Mouse (Mus musculus) hematopoietic multipotent progenitor cell, adult 10-12 weeks (in vitro differentiated cells): ENCODE results near the gene Alad. TPM values are rescaled to one million over a fixed set of nuclear protein-coding genes. Genes with fewer than 3 reads are reported as not detected.

Experiments
- polyA plus RNA-seq: library from polyadenylated mRNA; stranded (reverse); fragments of >175 nt; gene quantifications from 2 replicates; pipeline ENCODE4 v1.2.3, GENCODE M21; 2012; ENCODE audit warnings: low replicate concordance

Alad gene
- 80.4 and 309 TPM in 2 replicates for polyA plus RNA-seq

GRCm38 (mm10) chr4:62519849-62520233 lies at the start of gene Alad:
Alad (minus strand) TSS chr4:62519918.

GRCm38 (mm10) chr4:62559797-62560329 lies 40.1 kb upstream of the Alad start, which contains the start of gene Rgs3:
Rgs3 (plus strand) TSS chr4:62559847.

GRCm38 (mm10) chr4:62524651-62525488 lies 5.2 kb upstream of the Alad start, which contains the start of the genes Pole3 and 4933430I17Rik:
Pole3 (minus strand) TSS chr4:62525068.
4933430I17Rik (plus strand) TSS chr4:62525369.

GRCm38 (mm10) chr4:62503374-62503970 lies 16.2 kb downstream of the Alad start, which contains the start of gene Hdhd3:
Hdhd3 (minus strand) TSS chr4:62503467.

GRCm38 (mm10) chr4:62479937-62480708 lies 39.6 kb downstream of the Alad start, which contains the start of gene Bspry:
Bspry (plus strand) TSS chr4:62480053.

GRCm38 (mm10) chr4:62470598-62471051 lies 49.1 kb downstream of the Alad start, which contains the start of gene Wdr31:
Wdr31 (minus strand) TSS chr4:62470896.

Other genes with a start within 250 kb of the Alad start
- gene Fkbp15, start 159.4 kb downstream of the Alad start, polyA plus RNA-seq, result 27.5 and 38.7 TPM in 2 replicates
- 0.66 and 1.5 TPM in 2 replicates for gene Slc31a1, start 159.2 kb downstream of the Alad start, polyA plus RNA-seq
- gene Cdc26, start 111.3 kb downstream of the Alad start, polyA plus RNA-seq, result 3.3 and 25.3 TPM in 2 replicates
- 2.5 TPM in 2 replicates for gene Prpf4, start 111.1 kb downstream of the Alad start, polyA plus RNA-seq
- 0.56 TPM in 1 of 2 replicates, not detected in the other for gene Rnf183, start 84.7 kb downstream of the Alad start, polyA plus RNA-seq
- 0.48 TPM in 1 of 2 replicates, not detected in the other for gene Wdr31, start 49.0 kb downstream of the Alad start, polyA plus RNA-seq
- 1.7 and 4.5 TPM in 2 replicates for gene Bspry, start 39.9 kb downstream of the Alad start, polyA plus RNA-seq
- gene Hdhd3, start 16.5 kb downstream of the Alad start, polyA plus RNA-seq, result 0.45 and 2.9 TPM in 2 replicates
- gene Pole3, start 5.2 kb upstream of the Alad start, polyA plus RNA-seq, result 9.5 and 15.9 TPM in 2 replicates
- gene 4933430I17Rik, start 5.5 kb upstream of the Alad start, polyA plus RNA-seq, result not detected in 2 replicates
- gene Rgs3, start 39.9 kb upstream of the Alad start, polyA plus RNA-seq, result 278 and 880 TPM in 2 replicates